In genomic region chr5:125939416-125939815, GRCm38 (mm10) we compare ENCODE assay signal across 16 mouse cellular contexts.
"Had no signal": no experiment of that assay in that cellular context is flagged by ENCODE, and none has a peak within 500 bp of the region (broad histone marks: within the 10 kb centered on the region; RNA-seq: fewer than 3 reads in every experiment).

No protein-coding gene starts in this region.

- H3K9ac ChIP-seq: liver, postnatal 0 days; lung, embryonic 15.5 days; midbrain, embryonic 13.5 days; midbrain, embryonic 15.5 days; neural tube, embryonic 12.5 days; stomach, embryonic 15.5 days had no signal

- H3K27ac ChIP-seq: lung, embryonic 15.5 days; macrophage; midbrain, embryonic 13.5 days; midbrain, embryonic 15.5 days; neural tube, embryonic 12.5 days; stomach, embryonic 15.5 days; stomach, postnatal 0 days had no signal

- DNase-seq: liver, postnatal 0 days; lung, adult 2 months; lung, postnatal 14 days; lung, postnatal 36 days; right cerebral cortex, postnatal 14 days; thymus, adult 18-20 months; thymus, postnatal 14 days; thymus, postnatal 36 days had no signal

- ATAC-seq: liver, postnatal 0 days; lung, postnatal 0 days; midbrain, embryonic 13.5 days; midbrain, embryonic 15.5 days had no signal

- H3K9me3 ChIP-seq: lung, embryonic 15.5 days; midbrain, embryonic 13.5 days; midbrain, embryonic 15.5 days; stomach, embryonic 15.5 days had no signal

- H3K27me3 ChIP-seq: lung, embryonic 15.5 days; midbrain, embryonic 13.5 days; midbrain, embryonic 15.5 days; neural tube, embryonic 12.5 days; stomach, embryonic 15.5 days had no signal

- H3K4me3 ChIP-seq: lung, embryonic 15.5 days; midbrain, embryonic 13.5 days; midbrain, embryonic 15.5 days; neural tube, embryonic 12.5 days; stomach, embryonic 15.5 days had no signal

- H3K36me3 ChIP-seq: lung, embryonic 15.5 days; midbrain, embryonic 13.5 days; midbrain, embryonic 15.5 days; neural tube, embryonic 12.5 days; stomach, embryonic 15.5 days had no signal

- H3K4me1 ChIP-seq: lung, embryonic 15.5 days; midbrain, embryonic 13.5 days; midbrain, embryonic 15.5 days; neural tube, embryonic 12.5 days; stomach, embryonic 15.5 days had no signal
